Mouse (Mus musculus): Measurements from ENCODE around the gene Ptprd. TPM values are rescaled to one million over a fixed set of nuclear protein-coding genes. Genes with fewer than 3 reads are reported as not detected.

Gene Ptprd
- polyA plus RNA-seq, 1 experiment from 2014 or later, result 14.9 TPM

DNA sequence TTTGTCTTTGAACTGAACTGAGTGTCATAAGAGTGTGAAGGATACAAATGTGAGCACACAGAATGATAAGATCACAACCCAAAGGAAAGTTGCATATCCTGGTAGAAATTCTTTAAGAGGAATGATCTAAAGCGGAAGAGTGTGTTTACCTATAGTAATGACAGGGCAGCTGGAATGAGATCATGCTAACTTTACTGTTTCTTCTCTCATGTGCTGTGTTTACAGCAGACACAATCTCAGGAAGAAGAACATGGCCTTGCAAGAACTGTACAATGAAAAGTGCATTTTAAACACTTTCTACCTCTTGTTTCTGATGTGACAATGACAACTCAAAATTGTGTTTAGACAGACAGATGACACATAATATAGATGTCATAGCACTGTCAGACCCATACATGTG, 1621.0 kb downstream of the Ptprd start:
- no peak overlapping the region for H3K9ac ChIP-seq (replicated peaks; ENCODE audit: low read depth)
- H3K36me3 ChIP-seq (ENCODE audit: insufficient read depth, low read length), result no peaks in the 10 kb centered on the region
- WGBS, result 48% methylated on average over 1 of the region's 1 CpGs
- H3K4me2 ChIP-seq (replicated peaks; ENCODE audit: low read depth, low read length), result no peak overlapping the region
- no peak overlapping the region for H3K27ac ChIP-seq (ENCODE audit: low read length)
- H3K27me3 ChIP-seq (replicated peaks; ENCODE audit: insufficient read depth, low read length), result no peaks in the 10 kb centered on the region
- no peaks in the 10 kb centered on the region for H3K9me3 ChIP-seq (ENCODE audit: low read length)
- ATAC-seq (peak; percentile 75), DNase-seq (ENCODE audit: low spot score) (peak; percentile 36)
- no peak overlapping the region for H3K4me3 ChIP-seq (ENCODE audit: low read depth, low read length)
- no peaks in the 10 kb centered on the region for H3K4me1 ChIP-seq (ENCODE audit: insufficient read depth, low read depth, low read length)
- TF ChIP-seq EP300 (IDR thresholded peaks at IDR 0.05) (peak; percentile 62; the same call in 1 of the 2 replicates), CTCF (IDR thresholded peaks at IDR 0.05) (no peak)

DNA sequence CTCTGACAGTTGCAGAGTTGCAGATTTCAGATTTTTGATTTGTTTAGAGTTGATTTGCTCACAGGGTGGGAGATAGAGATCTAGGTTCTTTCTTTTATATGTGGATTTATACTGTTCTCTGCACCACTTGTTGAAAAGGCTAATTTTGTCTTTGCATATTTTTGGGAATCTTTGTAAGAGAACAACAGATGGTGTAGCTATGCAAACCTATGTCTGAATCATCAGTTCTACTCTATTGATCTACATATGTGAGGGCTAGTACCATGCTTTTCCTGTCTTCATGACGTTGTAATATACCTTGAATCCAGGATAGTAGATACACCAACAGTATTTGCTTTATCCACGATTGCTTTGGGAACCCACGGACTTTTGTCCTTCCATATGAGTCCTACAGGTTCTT, 1628.7 kb downstream of the Ptprd start:
- H3K4me3 ChIP-seq (ENCODE audit: low read depth, low read length), result no peak overlapping the region
- TF ChIP-seq EP300 (IDR thresholded peaks at IDR 0.05), result no peak
- TF ChIP-seq CTCF (IDR thresholded peaks at IDR 0.05), result no peak
- ATAC-seq (no peak), DNase-seq (ENCODE audit: low spot score) (no peak)
- H3K9ac ChIP-seq (replicated peaks; ENCODE audit: low read depth), result no peak overlapping the region
- no peak overlapping the region for H3K4me2 ChIP-seq (replicated peaks; ENCODE audit: low read depth, low read length)
- H3K9me3 ChIP-seq (ENCODE audit: low read length), result no peaks in the 10 kb centered on the region
- H3K36me3 ChIP-seq (ENCODE audit: insufficient read depth, low read length), result no peaks in the 10 kb centered on the region
- no peaks in the 10 kb centered on the region for H3K4me1 ChIP-seq (ENCODE audit: insufficient read depth, low read depth, low read length)
- H3K27me3 ChIP-seq (replicated peaks; ENCODE audit: insufficient read depth, low read length), result no peaks in the 10 kb centered on the region
- WGBS, result 74% methylated on average over 3 of the region's 3 CpGs
- no peak overlapping the region for H3K27ac ChIP-seq (ENCODE audit: low read length)

DNA sequence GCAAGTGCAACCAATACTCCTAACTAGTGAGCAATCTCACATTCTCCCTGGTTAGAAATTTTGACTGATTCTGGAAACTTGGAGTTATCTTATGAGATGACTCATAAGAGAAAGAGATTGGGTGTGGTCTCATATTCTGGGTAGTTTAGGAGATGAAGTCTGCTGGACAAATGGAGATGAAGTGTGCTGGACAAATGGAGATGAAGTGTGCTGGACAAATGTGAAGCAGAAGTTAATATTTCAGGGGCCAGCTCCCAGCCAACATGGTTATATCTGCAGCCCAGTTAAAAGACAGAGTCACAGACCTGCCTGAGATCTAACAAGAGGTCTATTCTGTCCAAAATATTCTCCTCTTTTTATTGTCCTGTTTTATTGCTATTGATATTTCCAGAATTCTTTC, 1645.8 kb downstream of the Ptprd start:
- no peak overlapping the region for H3K9ac ChIP-seq (replicated peaks; ENCODE audit: low read depth)
- no peak overlapping the region for H3K27ac ChIP-seq (ENCODE audit: low read length)
- no peaks in the 10 kb centered on the region for H3K27me3 ChIP-seq (replicated peaks; ENCODE audit: insufficient read depth, low read length)
- H3K9me3 ChIP-seq (ENCODE audit: low read length), result no peaks in the 10 kb centered on the region
- H3K36me3 ChIP-seq (ENCODE audit: insufficient read depth, low read length), result no peaks in the 10 kb centered on the region
- DNase-seq (ENCODE audit: low spot score) (no peak), ATAC-seq (no peak)
- H3K4me2 ChIP-seq (replicated peaks; ENCODE audit: low read depth, low read length), result no peak overlapping the region
- H3K4me3 ChIP-seq (ENCODE audit: low read depth, low read length), result no peak overlapping the region
- TF ChIP-seq EP300 (IDR thresholded peaks at IDR 0.05) (no peak), CTCF (IDR thresholded peaks at IDR 0.05) (no peak)
- H3K4me1 ChIP-seq (ENCODE audit: insufficient read depth, low read depth, low read length), result no peaks in the 10 kb centered on the region

DNA sequence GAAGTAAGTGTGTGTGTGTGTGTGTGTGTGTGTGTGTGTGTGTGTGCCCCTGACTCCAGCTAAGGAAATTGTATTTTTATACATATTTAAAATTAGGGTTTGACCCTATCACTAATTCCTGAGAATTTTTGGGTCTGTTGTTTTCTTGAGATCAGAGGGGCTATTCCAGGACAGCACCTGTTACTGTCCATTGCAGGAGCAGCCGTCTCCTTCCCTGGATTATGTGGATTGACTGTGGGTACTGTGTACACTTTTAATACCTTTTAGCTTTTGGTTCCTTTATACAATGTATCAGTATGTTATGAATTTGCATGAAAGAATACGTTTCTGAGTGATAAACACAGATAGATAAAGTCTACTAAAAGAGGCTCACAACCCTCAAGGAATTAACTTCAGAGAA, 1670.0 kb downstream of the Ptprd start:
- 65% methylated on average over 2 of the region's 2 CpGs for WGBS
- no peak overlapping the region for H3K4me2 ChIP-seq (replicated peaks; ENCODE audit: low read depth, low read length)

DNA sequence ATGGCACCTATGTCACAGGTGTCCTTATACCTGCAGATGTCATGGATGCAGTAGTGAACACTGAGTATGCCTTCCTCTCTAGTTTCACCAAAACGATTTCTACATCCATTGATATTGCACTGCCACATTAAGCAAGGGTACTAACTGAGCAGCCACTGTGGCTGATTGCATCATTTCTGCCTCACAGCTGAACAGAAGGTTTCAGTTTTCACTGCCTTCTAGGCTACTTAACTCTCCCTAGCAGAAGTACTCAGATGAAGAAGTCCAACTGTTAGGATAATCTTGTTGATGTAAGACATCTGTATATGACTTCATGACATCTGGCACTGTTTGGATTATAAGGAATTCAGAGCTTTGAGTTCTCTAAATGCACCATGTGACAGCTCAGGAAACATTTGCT, 1678.8 kb downstream of the Ptprd start:
- H3K4me3 ChIP-seq (ENCODE audit: low read depth, low read length), result no peak overlapping the region
- H3K4me2 ChIP-seq (replicated peaks; ENCODE audit: low read depth, low read length), result no peak overlapping the region
- no peak overlapping the region for H3K27ac ChIP-seq (ENCODE audit: low read length)
- no peak overlapping the region for H3K9ac ChIP-seq (replicated peaks; ENCODE audit: low read depth)
- H3K9me3 ChIP-seq (ENCODE audit: low read length), result no peaks in the 10 kb centered on the region
- 30% methylated on average over 1 of the region's 1 CpGs for WGBS
- H3K27me3 ChIP-seq (replicated peaks; ENCODE audit: insufficient read depth, low read length), result no peaks in the 10 kb centered on the region
- H3K36me3 ChIP-seq (ENCODE audit: insufficient read depth, low read length), result no peaks in the 10 kb centered on the region
- DNase-seq (ENCODE audit: low spot score) (peak; percentile 77), ATAC-seq (peak; percentile 72)
- H3K4me1 ChIP-seq (ENCODE audit: insufficient read depth, low read depth, low read length), result no peaks in the 10 kb centered on the region
- TF ChIP-seq EP300 (IDR thresholded peaks at IDR 0.05) (peak; percentile 13; the same call in 1 of the 2 replicates), CTCF (IDR thresholded peaks at IDR 0.05) (no peak)

More for the DNA sequence above, 1670.0 kb downstream of the Ptprd start:
- Histone ChIP-seq H3K4me3 (ENCODE audit: low read depth, low read length) (no peak overlapping the region), H3K27ac (ENCODE audit: low read length) (no peak overlapping the region), H3K9ac (replicated peaks; ENCODE audit: low read depth) (no peak overlapping the region), H3K4me1 (ENCODE audit: insufficient read depth, low read depth, low read length) (no peaks in the 10 kb centered on the region), H3K9me3 (ENCODE audit: low read length) (no peaks in the 10 kb centered on the region), H3K36me3 (ENCODE audit: insufficient read depth, low read length) (no peaks in the 10 kb centered on the region), H3K27me3 (replicated peaks; ENCODE audit: insufficient read depth, low read length) (no peaks in the 10 kb centered on the region)
- TF ChIP-seq EP300 (IDR thresholded peaks at IDR 0.05), result no peak
- TF ChIP-seq CTCF (IDR thresholded peaks at IDR 0.05), result no peak
- DNase-seq (ENCODE audit: low spot score) (no peak), ATAC-seq (no peak)

DNA sequence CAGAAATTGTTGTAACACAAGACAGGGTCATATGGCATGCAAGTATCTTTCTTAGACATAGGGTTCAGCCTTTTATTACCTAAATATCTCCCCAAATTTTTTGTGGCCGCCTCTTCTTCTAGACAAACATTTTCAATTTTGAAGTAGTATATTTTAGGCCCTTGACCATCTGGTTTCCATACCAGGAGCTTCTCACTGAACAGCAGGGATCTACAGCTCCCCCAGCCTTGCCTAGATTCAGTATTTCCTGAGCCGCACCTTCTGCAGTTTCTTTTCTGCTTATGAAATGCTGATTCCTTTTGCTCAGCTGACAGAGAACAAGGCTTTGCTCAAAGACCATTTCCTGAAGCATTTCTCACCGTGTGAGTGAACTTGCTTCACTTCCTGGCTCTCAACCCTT, 1686.5 kb downstream of the Ptprd start:
- Histone ChIP-seq H3K4me3 (ENCODE audit: low read depth, low read length) (no peak overlapping the region), H3K27me3 (replicated peaks; ENCODE audit: insufficient read depth, low read length) (no peaks in the 10 kb centered on the region)
- no peak for DNase-seq (ENCODE audit: low spot score)

DNA sequence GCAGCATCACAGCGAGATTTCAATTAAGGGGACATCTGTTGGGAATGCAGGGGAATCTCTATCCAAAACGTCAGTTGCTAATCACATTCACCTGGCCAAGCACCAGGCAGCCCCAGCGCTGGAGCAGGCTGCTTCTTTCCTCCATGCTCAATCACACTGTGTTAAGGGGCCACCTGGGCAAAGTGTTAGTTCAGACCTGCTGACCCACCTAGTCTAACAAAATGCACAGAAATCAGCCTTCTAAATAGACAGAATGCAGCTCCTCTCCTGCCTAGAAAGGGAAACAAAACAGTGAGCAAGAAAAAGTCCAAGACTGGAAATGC, 1708.5 kb downstream of the Ptprd start:
- 16% methylated on average over 3 of the region's 3 CpGs for WGBS
- H3K4me1 ChIP-seq (ENCODE audit: insufficient read depth, low read depth, low read length), result no peaks in the 10 kb centered on the region
- TF ChIP-seq CTCF (IDR thresholded peaks at IDR 0.05), result no peak
- TF ChIP-seq EP300 (IDR thresholded peaks at IDR 0.05), result no peak
- no peak overlapping the region for H3K4me2 ChIP-seq (replicated peaks; ENCODE audit: low read depth, low read length)
- H3K27ac ChIP-seq (ENCODE audit: low read length), result no peak overlapping the region
- no peak overlapping the region for H3K9ac ChIP-seq (replicated peaks; ENCODE audit: low read depth)
- no peaks in the 10 kb centered on the region for H3K36me3 ChIP-seq (ENCODE audit: insufficient read depth, low read length)
- DNase-seq (ENCODE audit: low spot score) (no peak), ATAC-seq (no peak)
- H3K9me3 ChIP-seq (ENCODE audit: low read length), result no peaks in the 10 kb centered on the region
- no peak overlapping the region for H3K4me3 ChIP-seq (ENCODE audit: low read depth, low read length)
- no peaks in the 10 kb centered on the region for H3K27me3 ChIP-seq (replicated peaks; ENCODE audit: insufficient read depth, low read length)

More for the DNA sequence above, 1686.5 kb downstream of the Ptprd start:
- no peak for ATAC-seq
- H3K4me1 ChIP-seq (ENCODE audit: insufficient read depth, low read depth, low read length), result no peaks in the 10 kb centered on the region
- no peak for TF ChIP-seq EP300 (IDR thresholded peaks at IDR 0.05)
- TF ChIP-seq CTCF (IDR thresholded peaks at IDR 0.05), result no peak
- no peaks in the 10 kb centered on the region for H3K36me3 ChIP-seq (ENCODE audit: insufficient read depth, low read length)
- H3K9ac ChIP-seq (replicated peaks; ENCODE audit: low read depth), result no peak overlapping the region
- H3K27ac ChIP-seq (ENCODE audit: low read length), result no peak overlapping the region
- H3K9me3 ChIP-seq (ENCODE audit: low read length), result no peaks in the 10 kb centered on the region
- 65% methylated on average over 3 of the region's 3 CpGs for WGBS
- H3K4me2 ChIP-seq (replicated peaks; ENCODE audit: low read depth, low read length), result no peak overlapping the region

All from lung, postnatal 0 days (tissue).